Mouse (Mus musculus) brain, embryonic 14.5 days (tissue): ENCODE data around the gene Dse. TPM values are rescaled to one million over a fixed set of nuclear protein-coding genes. Genes with fewer than 3 reads are reported as not detected.
"Not testable (repeated sequence)": the region's sequence is repeated elsewhere in the genome, so short reads cannot be mapped to it uniquely, and the experiment has no call there.

Source experiments
- DNase-seq: peaks from one replicate; pipeline ENCODE4 v3.0.0-alpha.2; 2011; ENCODE audit warnings: low read depth
- CTCF ChIP-seq: fragments of 200-500 bp; IDR thresholded peaks from 2 replicates; pipeline ENCODE4 v1.5.1; 2012; ENCODE audit warnings: inconsistent platforms, mild to moderate bottlenecking, moderate library complexity, borderline replicate concordance; ENCODE audit not compliant: insufficient read depth, insufficient read length; ENCODE audit errors: extremely low read depth
- POLR2A ChIP-seq: fragments of 200-500 bp; IDR thresholded peaks from 2 replicates; pipeline ENCODE4 v1.6.1; 2012; ENCODE audit warnings: mild to moderate bottlenecking, inconsistent platforms, borderline replicate concordance; ENCODE audit not compliant: poor library complexity, insufficient read depth, insufficient read length, severe bottlenecking; ENCODE audit errors: extremely low read depth
- polyA plus RNA-seq: library from polyadenylated mRNA; depleted of rRNA; stranded (reverse); fragments of >200 nt; gene quantifications from 2 replicates; pipeline ENCODE4 v1.2.3, GENCODE M21; 2012; rRNA removed

Dse gene
- 5.6 and 7.6 TPM in 2 replicates for polyA plus RNA-seq

DNA sequence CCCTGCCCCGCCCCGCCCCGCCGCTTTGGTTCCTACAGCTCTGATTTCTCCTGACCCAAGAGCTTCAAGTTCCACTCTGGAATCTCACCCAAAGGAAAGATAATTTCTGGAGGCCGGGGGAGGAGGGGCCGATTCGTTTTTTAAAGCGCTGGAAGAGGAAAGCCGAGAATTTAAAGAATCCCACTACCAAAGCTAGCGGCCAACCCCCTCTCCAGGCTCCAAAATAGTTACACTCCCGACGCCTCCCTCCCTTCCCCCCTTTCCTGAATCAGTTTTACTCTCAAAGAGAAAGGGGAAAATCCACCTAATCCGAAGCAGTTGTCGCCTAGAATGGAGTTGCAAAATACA, at the start of gene Dse:
Dse (minus strand) TSS at position 213 of the 348 bp plus-strand sequence.
- DNase-seq, result no peak
- TF ChIP-seq CTCF (no peak), POLR2A (no peak)

DNA sequence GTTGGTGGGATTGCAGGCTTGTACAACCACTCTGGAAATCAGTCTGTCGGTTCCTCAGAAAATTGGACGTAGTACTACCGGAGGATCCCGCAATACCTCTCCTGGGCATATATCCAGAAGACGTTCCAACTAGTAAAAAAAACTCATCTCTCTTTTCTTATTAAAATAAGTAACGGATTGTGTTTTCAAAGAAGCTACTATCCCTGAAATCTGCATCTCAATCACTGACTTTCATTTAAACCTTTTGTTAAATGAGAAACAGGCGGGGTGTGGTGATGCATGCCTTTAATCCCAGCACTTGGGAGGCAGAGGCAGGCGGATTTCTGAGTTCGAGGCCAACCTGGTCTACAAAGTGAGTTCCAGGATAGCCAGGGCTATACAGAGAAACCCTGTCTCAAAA, 45.3 kb upstream of the Dse start:
- DNase-seq, result not testable (repeated sequence)

DNA sequence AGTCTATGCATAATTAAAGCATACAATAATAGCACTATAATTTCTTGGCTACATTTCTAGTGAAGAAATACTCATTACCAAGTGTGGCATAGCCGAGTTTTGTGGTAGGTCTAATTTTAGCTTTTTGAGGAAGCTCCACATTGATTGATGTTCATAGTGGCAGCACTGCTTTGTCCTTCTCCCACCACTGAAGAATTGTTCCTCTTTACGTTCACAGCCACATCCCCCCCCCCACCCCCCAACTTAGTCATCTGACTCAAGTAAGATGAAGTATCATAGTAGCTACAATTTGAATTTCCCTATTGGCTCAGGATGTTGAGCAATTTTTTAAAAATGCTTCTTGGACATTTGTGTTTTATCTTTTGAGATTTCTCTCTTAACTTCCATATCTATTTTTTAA, 42.1 kb upstream of the Dse start:
- no peak for DNase-seq
- TF ChIP-seq CTCF, result no peak
- no peak for TF ChIP-seq POLR2A

DNA sequence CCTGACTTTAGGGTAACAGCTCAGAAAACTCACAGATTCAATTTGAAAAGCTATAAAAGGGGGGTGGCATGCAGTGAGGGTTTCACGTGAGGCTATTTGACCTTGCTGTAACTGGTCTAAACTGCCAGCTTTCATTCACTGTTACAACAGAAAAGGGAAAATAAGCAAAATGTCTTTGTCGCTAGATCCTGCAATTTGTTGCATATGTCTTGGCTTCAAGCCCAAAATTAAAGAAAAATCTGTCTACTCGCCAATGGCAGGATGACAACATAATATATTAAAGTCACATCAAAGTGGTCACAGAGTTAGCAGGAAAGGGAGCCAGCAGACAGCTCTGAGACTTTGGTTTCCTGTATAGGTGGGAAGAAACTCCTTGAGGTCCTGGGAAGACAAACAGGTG, 40.2 kb upstream of the Dse start:
- DNase-seq, result peak; percentile 35
- TF ChIP-seq POLR2A, result no peak
- TF ChIP-seq CTCF, result no peak

DNA sequence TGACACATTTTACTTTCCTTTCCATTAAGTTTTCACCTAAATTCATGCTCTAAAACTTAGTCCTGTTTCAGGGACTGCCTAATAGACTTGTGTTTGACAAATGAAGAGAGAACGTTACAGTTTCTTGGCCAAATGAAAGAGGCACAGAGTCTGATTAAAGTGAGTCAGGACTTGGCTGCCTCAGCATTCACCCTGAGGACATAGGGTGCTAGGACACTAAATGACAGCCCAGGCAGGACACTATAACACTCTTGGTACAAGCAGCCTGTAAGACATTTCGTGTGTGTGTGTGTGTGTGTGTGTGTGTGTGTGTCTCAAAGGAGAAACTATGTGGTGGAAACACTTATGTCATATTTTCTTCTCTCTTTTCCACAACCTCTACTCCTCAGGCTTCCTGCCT, 38.6 kb upstream of the Dse start:
- DNase-seq, result no peak
- TF ChIP-seq CTCF, result no peak
- TF ChIP-seq POLR2A, result no peak

DNA sequence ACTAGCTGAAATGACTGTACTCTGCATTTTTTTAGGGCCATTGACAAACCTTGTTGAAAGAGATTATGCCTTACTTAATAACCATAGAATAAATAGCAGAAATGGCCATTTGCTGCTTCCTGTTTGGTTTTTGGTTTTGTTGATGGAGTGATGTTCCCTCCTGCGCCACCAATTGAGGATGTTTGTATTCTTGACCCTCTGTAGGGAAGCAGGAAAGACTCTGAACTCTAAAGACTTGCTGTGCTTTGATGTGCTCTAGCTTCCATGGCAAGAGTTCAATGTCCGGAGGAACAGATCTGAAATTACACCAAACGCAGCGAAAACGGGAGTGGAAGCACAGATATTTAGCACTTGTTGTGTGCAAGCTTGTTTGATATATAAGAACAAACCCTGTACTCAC, 37.2 kb upstream of the Dse start:
- TF ChIP-seq POLR2A (no peak), CTCF (no peak)

DNA sequence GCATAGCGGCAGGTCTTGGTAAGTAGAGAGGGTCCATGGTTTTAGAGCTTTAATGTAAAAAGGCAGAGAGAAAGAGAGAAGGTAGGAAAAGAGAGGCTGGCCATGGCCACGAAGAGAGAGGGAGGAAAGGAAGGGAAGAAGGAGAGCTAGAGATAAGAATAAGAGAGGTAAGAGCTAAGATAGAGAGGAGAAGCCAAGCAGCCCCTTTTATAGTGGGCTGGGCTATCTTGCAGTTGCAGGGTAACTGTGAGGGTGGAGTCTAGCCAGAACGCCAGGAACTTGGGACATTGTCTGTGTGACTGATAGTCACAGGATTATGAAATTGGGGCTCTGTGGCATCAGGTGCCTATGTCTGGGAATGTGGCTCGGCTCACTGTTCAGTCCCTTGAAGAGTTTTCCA, 31.0 kb upstream of the Dse start:
- no peak for DNase-seq
- TF ChIP-seq CTCF, result no peak
- TF ChIP-seq POLR2A, result no peak

More for the DNA sequence above, 37.2 kb upstream of the Dse start:
- DNase-seq, result peak; percentile 12

DNA sequence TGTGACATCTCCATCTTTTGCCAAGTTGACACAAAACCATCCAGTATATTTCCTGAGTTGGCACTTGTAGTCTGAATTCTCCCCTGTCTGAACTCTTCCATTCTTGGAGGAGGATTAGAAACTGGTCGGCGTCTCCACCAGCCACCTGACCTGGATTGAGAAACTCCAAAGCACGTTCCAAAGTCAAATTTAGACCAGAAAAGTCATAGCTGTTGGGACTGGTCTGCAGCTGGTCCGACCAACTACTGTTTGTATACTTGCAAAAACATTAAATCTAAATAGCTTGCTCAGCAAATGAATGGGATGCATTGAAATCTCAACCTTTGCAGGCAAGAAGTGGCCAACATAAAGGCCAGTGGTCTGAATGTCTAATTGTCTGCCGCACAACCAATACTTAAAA, 29.1 kb upstream of the Dse start:
- TF ChIP-seq CTCF (no peak), POLR2A (no peak)
- DNase-seq, result no peak

DNA sequence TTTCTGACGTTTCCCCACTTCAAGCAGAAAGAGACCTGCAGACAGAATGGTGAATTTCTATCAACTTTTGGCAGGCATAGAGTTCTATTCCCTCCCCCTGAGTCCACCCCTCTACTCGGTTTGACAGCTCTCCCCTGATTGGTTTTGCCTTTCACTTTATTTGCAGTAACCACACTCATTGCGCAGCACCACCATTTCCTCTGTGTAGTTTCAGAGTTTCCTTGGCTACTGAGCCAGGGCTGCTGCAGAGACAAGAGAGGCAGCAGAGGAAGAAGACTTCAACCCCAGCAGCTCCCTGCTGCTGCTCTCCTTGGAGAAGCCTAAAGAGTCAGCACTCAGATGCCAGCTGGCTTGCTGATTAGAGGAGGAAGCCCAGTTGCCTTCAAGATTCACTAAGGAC, 27.9 kb upstream of the Dse start:
- TF ChIP-seq POLR2A (no peak), CTCF (no peak)
- DNase-seq, result peak; percentile 30

DNA sequence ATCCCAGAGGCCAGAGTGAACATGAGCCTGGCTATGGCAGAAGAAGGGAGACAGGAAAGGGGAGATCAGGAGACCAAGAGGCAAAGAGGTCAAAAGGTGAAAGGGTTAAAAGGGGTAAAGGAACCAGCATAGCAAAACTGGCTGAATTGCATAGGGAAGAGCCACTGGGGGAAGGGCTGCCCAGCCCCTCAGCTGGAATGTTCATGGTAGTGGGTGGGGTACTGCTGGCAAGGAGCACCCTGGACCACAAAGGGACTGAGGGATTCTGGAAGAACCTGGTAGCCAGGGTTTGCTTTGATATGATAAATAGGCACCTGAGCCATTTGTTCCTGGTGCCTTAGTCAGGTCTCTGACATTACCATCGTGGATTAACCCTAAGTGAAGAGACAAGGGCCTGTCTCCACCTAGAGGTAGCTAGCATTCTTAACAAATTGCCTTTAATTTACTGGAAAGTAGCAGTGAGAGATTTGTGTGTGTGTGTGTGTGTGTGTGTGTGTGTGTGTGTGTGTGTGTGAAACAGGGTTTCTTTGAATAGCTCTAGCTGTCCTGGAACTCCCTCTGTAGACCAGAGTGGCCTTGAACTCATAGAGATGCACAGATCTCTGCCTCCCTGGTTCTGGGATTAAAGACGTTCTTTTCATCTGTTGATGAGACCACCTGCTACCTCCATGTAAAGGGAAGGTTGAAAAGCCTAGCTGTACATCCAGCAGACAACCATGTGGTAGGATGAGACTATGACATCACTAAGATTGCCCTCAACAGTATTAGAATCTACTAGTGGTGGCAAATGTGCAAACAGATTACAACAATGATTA, 26.6 kb upstream of the Dse start:
- DNase-seq, result peak; percentile 12
- TF ChIP-seq CTCF (no peak), POLR2A (no peak)

DNA sequence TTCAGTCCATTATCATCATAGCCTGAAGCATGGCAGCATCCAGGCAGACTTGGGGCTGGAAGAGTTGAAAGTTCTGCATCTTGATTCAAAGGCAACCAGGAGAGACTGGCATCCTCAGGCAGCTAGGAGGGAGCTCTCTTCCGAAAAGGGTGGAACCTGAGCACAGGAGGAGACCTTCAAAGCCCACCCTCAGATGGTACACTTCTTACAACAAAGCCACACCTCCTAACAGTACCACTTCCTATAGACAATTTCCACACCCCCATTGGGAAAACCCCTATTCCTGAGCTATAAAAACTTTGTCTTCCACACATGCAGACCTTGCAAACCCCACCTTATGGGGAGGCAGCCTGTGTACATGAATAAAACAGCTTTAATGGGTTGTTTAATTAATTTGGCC, 25.9 kb upstream of the Dse start:
- TF ChIP-seq CTCF (no peak), POLR2A (no peak)
- no peak for DNase-seq

DNA sequence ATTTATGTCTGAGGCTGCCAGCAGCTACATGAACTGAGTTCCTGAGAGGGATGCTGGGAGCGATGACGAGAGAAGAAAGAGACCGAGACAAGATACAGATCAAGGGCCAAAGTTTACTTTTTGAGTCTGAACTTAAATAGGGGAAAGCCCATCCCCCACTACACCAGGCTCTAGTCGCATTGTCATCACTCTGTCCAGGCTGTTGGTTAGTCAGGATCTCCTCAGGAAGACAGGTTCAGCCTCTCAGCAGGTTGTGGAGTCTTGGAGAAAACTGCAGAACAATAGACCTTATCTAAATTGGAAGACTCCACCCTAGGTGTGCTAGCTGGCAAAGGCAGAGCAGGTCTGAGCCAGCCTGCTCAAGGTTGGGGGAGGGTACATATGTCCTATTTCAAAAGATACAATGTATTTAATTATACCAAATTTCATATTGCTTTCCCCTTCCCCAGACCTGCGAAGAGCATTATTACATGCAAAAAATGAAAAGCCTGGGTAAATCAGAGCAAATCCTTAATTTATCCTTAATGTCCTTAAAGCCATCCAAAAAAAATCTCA, 22.7 kb upstream of the Dse start:
- no peak for TF ChIP-seq CTCF
- TF ChIP-seq POLR2A, result no peak
- peak; percentile 5 for DNase-seq
